Mouse (Mus musculus) G1E (cell line): ENCODE measurements at regions not wholly inside any gene's neighbourhood (a gene's known extent, or its start where the extent isn't known, plus 50 kb on each side); places are given as distances from the start of the nearest gene placed in this dataset.

Experiments used
- ATAC-seq: 2 replicates; pipeline ENCODE4 v1.8.0; 2016; ENCODE audit warnings: mild to moderate bottlenecking; ENCODE audit not compliant: insufficient number of reproducible peaks, poor library complexity, low FRiP score, severe bottlenecking; ENCODE audit errors: extremely low read depth
- DNase-seq: peaks from one replicate; pipeline ENCODE4 v3.0.0; 2012; ENCODE audit warnings: low spot score
- H3K27me3 ChIP-seq: 2 replicates; pipeline ENCODE4 v1.6.1; 2012; ENCODE audit warnings: mild to moderate bottlenecking, low read length, inconsistent platforms; ENCODE audit not compliant: insufficient read depth
- H3K36me3 ChIP-seq: replicated peaks from 2 replicates; pipeline ENCODE3; 2012; ENCODE audit warnings: mild to moderate bottlenecking, inconsistent platforms
- H3K4me1 ChIP-seq: 2 replicates; pipeline ENCODE4 v1.6.1; 2012; ENCODE audit warnings: low read depth, low read length, inconsistent platforms, mixed read lengths; ENCODE audit not compliant: insufficient read depth
- H3K4me3 ChIP-seq: 2 replicates; pipeline ENCODE4 v1.5.1; 2012; ENCODE audit warnings: low read depth, mild to moderate bottlenecking, inconsistent platforms, low read length, moderate library complexity, mixed read lengths
- H3K9me3 ChIP-seq: replicated peaks from 2 replicates; pipeline ENCODE4 v1.6.1; 2012; ENCODE audit warnings: inconsistent platforms
- CTCF ChIP-seq: IDR thresholded peaks from 2 replicates; pipeline ENCODE4 v1.5.1; 2012; ENCODE audit warnings: low read depth, low read length, inconsistent platforms, mixed read lengths
- GATA1 ChIP-seq: IDR thresholded peaks from 2 replicates; pipeline ENCODE4 v1.6.1; 2012; ENCODE audit warnings: borderline replicate concordance, low read length, inconsistent platforms, mixed read lengths
- GATA2 ChIP-seq: IDR thresholded peaks from 2 replicates; pipeline ENCODE4 v1.6.1; 2012; ENCODE audit warnings: low read depth, low read length, inconsistent platforms, borderline replicate concordance
- POLR2AphosphoS5 ChIP-seq: IDR thresholded peaks from 2 replicates; pipeline ENCODE4 v1.6.1; 2012; ENCODE audit warnings: low read depth, low read length, inconsistent platforms; ENCODE audit not compliant: insufficient replicate concordance
- TAL1 ChIP-seq: conservative IDR thresholded peaks from 2 replicates; pipeline ENCODE4 v1.6.1; 2012; ENCODE audit warnings: low read depth, low read length, inconsistent platforms, mixed read lengths

DNA sequence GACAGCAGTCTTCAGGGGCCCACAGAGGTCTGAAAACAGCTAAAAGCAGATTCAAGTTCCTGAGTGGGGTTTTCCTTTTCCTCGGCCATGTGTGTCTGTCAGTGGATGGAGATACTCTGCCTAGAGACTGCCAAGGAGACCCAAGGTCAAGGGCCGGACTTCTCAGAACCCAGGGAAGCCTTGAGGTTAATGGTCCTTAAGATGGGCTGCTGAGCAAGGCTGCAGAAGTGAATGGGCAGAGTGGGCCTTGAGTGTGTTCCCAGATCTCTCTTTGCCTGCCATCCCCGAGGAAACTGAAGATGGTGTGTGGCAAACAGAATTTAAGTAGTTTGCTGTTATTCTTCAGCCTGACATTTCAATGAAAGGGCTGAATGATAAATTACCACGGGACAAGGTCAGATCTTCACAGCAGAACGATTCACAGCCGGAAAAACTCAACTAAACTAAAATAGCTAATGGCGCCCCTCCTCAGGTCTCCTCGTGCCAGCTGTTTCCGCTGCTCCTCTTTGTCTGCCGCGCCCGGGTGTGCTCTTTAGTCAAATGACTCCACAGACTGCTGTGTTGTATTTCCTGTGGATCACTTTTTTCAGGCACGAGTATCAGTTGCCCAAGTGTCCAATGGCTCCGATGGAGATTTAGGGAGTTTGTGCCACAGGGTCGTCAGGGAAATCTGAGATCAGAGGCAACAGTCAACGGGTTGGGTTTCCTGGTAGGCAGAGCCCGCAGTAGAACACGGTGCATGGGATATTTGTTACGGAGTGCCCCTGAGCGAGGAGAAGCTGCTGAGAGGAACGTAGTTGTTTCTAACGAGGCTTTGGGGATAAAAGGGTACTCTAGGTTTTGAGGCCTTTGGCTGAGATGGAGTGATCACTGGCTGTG lies 93.5 kb upstream of the Tut7 start:
- no peak for ATAC-seq
- no peaks in the 10 kb centered on the region for H3K27me3 ChIP-seq
- TF ChIP-seq TAL1 (no peak), GATA2 (no peak), GATA1 (no peak), CTCF (no peak), POLR2AphosphoS5 (no peak)
- peaks cover 43% of the 10 kb centered on the region for H3K9me3 ChIP-seq
- no peak overlapping the region for H3K4me3 ChIP-seq
- H3K36me3 ChIP-seq = no peaks in the 10 kb centered on the region
- H3K4me1 ChIP-seq = no peaks in the 10 kb centered on the region
- DNase-seq = no peak

DNA sequence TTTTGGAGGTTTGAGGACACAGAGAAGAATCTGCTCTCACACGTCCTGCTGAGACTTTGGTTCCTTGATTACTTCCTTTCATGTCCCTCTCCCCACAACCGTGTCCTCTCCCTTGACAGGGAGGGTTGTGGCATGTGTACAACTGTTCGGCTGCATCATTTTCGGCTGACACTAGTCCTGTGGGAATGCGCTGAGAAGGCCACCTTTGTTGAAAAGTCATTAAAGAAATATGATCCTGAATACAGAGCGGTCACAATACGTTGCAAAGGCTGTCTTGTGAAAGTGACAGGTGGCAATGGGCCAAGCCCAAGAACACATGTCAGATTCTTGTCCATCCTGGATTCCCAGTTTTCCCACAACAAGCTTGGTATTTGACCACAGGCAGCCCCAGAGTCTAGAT lies 92.8 kb upstream of the Tut7 start:
- DNase-seq = no peak
- ATAC-seq = no peak
- H3K9me3 ChIP-seq = peaks cover 39% of the 10 kb centered on the region
- H3K36me3 ChIP-seq = no peaks in the 10 kb centered on the region
- no peaks in the 10 kb centered on the region for H3K27me3 ChIP-seq
- H3K4me3 ChIP-seq = no peak overlapping the region
- H3K4me1 ChIP-seq = no peaks in the 10 kb centered on the region
- TF ChIP-seq CTCF (no peak), GATA2 (no peak), TAL1 (no peak), POLR2AphosphoS5 (no peak), GATA1 (no peak)

DNA sequence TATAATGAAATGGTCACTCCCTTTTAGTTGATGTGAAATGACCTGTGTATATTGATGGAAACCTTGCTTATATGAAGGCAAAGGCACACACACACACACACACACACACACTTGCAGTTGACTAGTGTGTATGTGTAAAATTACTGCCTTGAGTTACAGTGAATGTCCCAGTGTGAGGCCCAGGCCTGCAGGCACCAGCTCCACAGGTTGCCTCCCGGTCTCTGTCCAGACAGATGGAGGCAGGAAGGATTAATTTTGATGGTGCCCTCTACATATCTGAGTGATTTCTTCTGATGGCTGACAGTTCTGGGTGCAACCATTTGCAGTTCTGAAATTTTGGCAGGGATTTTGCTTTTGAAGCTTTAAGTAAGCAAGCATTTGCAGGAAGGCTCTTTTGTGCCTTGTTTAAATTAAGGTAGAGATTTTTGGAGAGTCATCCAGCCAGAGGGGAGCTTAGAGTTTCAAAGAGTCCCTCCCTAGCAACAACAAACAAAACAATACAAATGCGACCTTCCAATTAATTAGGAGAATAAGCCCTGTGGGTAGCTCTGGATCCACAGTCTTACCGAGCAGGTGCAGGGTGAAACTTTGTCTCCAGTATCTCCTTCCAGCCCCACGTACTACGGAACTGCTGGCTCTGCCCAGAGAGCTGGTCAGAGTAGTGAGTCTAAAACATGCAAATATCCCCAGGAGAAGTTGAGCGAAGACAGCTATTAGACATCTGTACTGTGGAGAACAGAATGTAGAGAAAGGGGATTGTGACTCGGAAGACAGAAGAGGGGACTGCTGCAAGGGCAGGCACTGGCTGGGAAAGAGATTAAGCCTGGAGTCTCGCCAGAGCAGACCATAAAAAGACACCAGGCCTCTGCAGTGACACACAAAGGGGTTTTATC lies 87.5 kb upstream of the Tut7 start:
- Histone ChIP-seq H3K4me1 (no peaks in the 10 kb centered on the region), H3K36me3 (no peaks in the 10 kb centered on the region), H3K27me3 (no peaks in the 10 kb centered on the region), H3K4me3 (no peak overlapping the region), H3K9me3 (peaks cover 25% of the 10 kb centered on the region)
- ATAC-seq = no peak
- DNase-seq = no peak
- no peak for TF ChIP-seq TAL1
- no peak for TF ChIP-seq CTCF
- no peak for TF ChIP-seq POLR2AphosphoS5
- no peak for TF ChIP-seq GATA2
- no peak for TF ChIP-seq GATA1

DNA sequence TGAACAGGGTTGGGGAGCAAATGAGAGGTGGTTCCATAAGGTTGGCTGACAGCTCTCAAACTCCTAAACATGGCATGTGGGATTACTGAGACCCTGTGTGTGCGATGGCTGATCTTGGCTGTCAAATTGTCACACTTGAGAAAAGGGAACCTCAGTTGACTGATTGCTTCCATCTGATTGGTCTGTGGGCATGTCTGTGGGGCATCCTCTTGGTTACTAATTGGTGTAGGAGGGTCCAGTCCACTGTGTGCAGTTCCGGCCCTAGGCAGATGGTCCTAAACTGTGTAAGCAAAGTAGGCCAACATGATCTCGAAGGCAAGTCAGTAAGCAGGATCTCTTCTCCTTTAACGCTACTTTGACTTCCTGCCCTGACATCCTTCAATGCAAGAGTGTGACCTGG lies 86.5 kb upstream of the Tut7 start:
- no peak overlapping the region for H3K4me3 ChIP-seq
- peaks cover 18% of the 10 kb centered on the region for H3K9me3 ChIP-seq
- DNase-seq (no peak), ATAC-seq (no peak)
- H3K36me3 ChIP-seq = no peaks in the 10 kb centered on the region
- H3K27me3 ChIP-seq = no peaks in the 10 kb centered on the region
- no peak for TF ChIP-seq CTCF
- no peak for TF ChIP-seq TAL1
- TF ChIP-seq POLR2AphosphoS5 = no peak
- TF ChIP-seq GATA2 = no peak
- TF ChIP-seq GATA1 = no peak
- no peaks in the 10 kb centered on the region for H3K4me1 ChIP-seq

DNA sequence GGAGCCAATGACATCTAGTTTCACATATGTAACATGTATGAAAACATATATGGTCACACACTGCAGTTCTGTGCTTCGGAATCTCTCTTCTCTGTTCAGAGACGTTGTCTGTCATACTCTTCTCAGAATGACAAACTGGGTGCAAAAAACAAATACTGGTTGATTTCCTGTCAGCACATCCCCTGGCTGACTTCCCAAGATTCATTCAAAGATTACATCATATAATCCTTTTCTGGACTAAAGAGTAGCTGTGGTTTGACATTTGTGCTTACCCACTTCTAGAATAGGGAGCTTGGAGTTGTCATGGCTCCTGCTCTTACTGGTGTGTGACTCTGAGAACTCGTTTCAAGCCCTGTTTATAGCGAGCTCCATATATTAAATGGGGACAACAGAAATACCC lies 85.8 kb upstream of the Tut7 start:
- TF ChIP-seq GATA1 (no peak), TAL1 (no peak), GATA2 (no peak), POLR2AphosphoS5 (no peak), CTCF (no peak)
- ATAC-seq (no peak), DNase-seq (no peak)
- no peak overlapping the region for H3K4me3 ChIP-seq
- no peaks in the 10 kb centered on the region for H3K36me3 ChIP-seq
- peaks cover 17% of the 10 kb centered on the region for H3K9me3 ChIP-seq
- H3K4me1 ChIP-seq = no peaks in the 10 kb centered on the region
- no peaks in the 10 kb centered on the region for H3K27me3 ChIP-seq

DNA sequence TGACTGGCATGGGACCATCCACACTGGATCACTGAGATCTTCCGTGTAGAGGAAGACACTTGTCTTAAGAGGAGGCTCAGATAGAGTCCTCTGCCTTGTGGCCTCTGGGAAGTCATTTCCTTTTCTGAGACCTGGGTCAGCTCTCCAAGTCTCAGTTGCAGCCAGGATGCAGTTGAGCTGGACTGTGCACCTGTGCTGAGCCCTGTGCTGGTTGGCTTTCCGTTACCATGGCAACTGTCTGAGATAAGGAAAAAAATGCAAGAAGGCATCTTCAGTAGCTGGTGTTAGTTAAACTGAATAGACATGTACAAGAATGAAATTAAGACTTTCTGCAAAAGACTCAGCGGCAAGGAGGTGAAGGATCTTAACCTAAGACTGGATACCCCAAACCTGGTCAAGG lies 82.5 kb upstream of the Tut7 start:
- Histone ChIP-seq H3K27me3 (no peaks in the 10 kb centered on the region), H3K36me3 (no peaks in the 10 kb centered on the region), H3K4me3 (no peak overlapping the region), H3K9me3 (peaks cover 14% of the 10 kb centered on the region), H3K4me1 (no peaks in the 10 kb centered on the region)
- DNase-seq = no peak
- ATAC-seq = no peak
- no peak for TF ChIP-seq GATA2
